Mouse (Mus musculus): ENCODE measurements at regions not wholly inside any gene's neighbourhood (a gene's known extent, or its start where the extent isn't known, plus 50 kb on each side); places are given as distances from the start of the nearest gene placed in this dataset.

DNA sequence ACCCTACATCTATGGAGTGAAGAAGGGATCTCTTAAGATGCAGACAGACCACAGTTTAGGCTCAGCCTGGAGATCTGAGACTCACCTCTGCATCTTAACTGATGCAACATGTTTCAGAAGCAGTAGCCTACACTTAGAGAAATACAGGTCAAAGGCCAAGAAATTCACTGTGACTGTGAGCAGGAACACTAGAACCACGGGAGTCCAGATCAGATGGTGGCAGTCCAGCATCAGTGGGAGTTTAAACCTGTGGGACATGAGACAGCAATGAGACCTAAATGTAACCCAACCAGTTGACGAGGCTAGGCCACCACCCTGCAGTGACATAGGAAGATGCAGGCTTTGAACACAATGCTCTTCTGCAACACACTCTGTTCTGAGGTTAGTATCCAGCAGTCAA is 511.1 kb upstream of the Mgmt start:
- TF ChIP-seq CTCF (IDR thresholded peaks at IDR 0.05; ENCODE audit: control insufficient read depth, insufficient read depth, insufficient read length) (no peak), MAX (IDR thresholded peaks at IDR 0.05) (no peak)
